Mouse (Mus musculus) ovary, postnatal 10 days (tissue): ENCODE measurements at regions not wholly inside any gene's neighbourhood (a gene's known extent, or its start where the extent isn't known, plus 50 kb on each side); places are given as distances from the start of the nearest gene placed in this dataset.
A peak's percentile ranks its signal among the peaks of the same experiment; 100 is the strongest.

Source experiments
- DNase-seq: peaks from one replicate; pipeline ENCODE4 v3.0.0; 2022; ENCODE audit warnings: low spot score

DNA sequence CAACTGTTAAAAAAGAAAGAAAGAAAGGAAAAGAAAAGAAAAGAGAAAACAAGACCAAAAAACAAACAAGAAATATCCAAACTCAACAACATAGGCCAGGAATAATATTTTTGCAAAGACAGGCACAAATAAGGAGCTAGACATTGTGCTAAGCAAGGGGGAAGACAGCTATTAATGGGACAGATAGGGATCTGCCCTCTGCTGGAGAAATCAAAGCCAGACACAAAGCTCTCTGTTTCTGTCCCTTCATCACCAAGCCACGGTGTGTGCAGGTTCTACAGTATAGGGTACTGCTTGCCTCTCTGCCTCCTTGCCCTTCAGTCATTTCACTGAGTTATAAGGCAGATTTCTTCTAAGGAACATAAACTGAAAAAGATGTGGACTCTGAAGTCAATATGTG lies 57.8 kb upstream of the Chchd3 start:
- no peak for DNase-seq

DNA sequence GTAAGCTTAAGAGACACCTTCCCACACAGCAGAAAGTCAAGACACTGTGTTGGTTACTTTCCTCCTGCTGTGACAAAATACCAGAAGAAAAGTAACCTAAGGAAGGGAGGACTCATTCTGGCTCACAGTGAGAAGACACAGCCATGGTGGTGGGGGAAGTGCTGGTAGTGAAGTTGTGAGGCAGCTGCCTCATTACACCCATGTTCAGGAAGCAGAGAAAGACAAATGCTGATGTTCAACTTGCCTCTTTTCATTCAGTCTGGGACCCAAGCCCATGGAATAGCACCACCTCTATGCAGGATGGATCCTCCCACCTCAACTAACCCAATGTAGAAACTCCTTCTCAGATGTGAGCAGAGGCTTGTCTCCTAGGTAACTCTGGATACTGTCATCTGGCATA lies 60.5 kb upstream of the Chchd3 start:
- DNase-seq, result no peak

DNA sequence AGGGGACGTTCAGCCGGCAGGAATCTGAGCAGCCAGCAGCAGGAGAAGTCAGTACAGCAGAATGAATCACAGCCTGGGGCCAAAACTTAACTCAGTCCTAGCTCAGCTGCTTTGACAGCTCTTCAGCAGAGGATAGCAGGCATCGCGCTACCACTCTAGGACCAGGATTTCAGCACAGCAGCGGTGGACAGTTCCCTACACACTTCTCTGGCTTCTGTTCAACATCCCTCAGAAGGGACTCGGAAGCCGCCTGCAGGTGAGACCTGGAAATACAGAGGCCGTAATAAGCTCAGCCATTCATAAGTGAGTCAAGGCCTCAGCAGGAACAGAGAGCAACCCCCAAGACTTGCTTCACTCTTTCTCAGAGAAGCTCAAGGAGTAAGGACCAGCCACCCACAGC lies 66.5 kb upstream of the Chchd3 start:
- peak; percentile 60 for DNase-seq

- DNase-seq, result no peak
These were observed 76.8 kb upstream of the Chchd3 start for GRCm38 (mm10) chr6:33136906-33137305.

GRCm38 (mm10) chr6:33137823-33138222 lies 77.8 kb upstream of the Chchd3 start:
- DNase-seq, result no peak

DNA sequence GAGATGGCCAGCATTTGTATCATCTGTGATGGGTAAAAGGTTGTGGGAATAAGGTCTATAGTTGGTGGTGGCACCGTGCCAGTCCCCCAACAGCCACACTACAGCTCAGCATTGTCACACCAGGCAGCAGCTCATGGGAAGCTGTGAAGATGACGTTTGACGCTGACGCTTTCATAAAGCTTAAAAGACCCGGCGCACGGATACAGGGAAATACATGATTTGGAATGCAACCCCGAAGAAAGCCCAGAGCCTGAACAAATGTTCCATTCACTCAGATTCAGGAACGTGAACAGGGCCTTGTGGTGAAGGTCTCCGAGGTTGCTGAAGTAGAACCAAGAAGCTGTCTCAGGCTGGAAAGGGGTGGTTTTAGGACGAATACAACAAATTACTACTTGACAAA lies 82.4 kb upstream of the Exoc4 start:
- no peak for DNase-seq

DNA sequence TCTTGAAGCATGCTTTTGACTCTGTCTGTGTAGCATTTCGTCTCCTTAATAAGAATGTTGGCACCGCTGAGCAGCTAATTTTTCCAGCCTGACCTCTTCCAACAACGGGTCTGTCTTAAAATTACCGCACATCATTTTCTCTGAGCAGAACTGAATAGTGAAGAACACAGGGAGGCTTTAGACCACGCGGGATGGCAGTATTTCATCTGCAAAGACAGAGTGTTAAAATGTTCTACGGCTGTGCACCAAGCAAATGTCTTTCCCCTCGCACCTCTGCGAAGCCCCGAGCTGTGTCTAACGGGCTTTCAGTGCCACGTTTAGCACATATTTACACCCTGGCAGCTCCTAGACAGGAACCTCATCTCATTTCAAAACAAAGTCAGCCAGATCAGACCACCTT lies 75.3 kb upstream of the Exoc4 start:
- no peak for DNase-seq

GRCm38 (mm10) chr6:33174616-33175015 lies 74.3 kb upstream of the Exoc4 start:
- no peak for DNase-seq

- no peak for DNase-seq
These were observed 59.2 kb upstream of the Exoc4 start for GRCm38 (mm10) chr6:33189521-33190246.

DNA sequence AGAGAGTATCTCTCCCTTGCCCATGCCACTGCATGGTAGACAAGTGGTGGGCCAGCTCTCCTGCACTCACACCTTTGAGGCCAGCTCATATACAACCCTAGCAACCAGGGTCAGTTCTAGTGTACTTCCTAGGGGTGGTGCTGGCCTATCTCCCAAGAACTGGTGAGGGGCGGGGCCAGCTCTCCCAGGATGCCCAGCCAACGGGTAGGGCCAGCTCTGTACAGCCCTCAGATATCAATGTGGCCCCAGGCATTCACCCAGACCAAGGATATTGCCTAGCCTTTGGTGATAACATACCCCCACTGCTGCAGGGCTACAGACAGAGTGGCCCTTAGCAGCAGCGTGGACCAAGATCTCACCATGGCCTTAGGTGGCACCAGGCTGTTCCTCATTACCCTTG lies 55.1 kb upstream of the Exoc4 start:
- DNase-seq, result no peak
